In the genomic region with DNA sequence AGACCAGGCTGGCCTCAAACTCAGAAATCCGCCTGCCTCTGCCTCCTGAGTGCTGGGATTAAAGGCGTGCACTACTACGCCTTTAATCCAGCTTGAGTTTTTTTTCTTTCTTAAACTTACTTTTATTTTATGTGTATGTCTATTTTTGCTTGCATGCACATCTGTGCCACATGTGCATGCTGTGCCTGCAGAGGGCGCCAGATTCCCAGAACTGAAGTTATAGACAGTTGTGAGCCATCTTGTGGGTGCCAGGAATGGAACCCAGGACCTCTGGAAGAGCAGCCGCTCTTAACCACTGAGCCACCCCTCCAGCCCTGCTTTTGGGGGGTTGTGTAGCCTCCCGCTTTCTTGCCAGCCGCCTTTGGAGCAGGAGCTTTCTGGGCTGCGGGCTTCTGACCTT, we compare ENCODE assay signal across 20 mouse cellular contexts. TPM values are rescaled to one million over a fixed set of nuclear protein-coding genes. Genes with fewer than 3 reads are reported as not detected.
DNase-seq lines count a peak whose midpoint lies in the region; ATAC-seq and TF ChIP-seq lines count a peak whose summit lies in the region.
"Had no signal": no experiment of that assay in that cellular context is flagged by ENCODE, and none has a peak within 500 bp of the region (broad histone marks: within the 10 kb centered on the region; RNA-seq: fewer than 3 reads in every experiment).

No protein-coding gene starts in this region.

- H3K4me2 ChIP-seq in midbrain, postnatal 0 days (ENCODE audit: low read depth, low read length, poor library complexity, severe bottlenecking), result no peak overlapping the region
- no peak overlapping the region for H3K4me2 ChIP-seq in midbrain, embryonic 15.5 days
- H3K4me2 ChIP-seq: limb, embryonic 15.5 days; midbrain, embryonic 13.5 days; neural tube, embryonic 15.5 days had no signal

- TF ChIP-seq CTCF in kidney, adult 2 months (conservative IDR thresholded peaks at IDR 0.05; ENCODE audit: insufficient read depth, insufficient read length, low read depth, low read length), result peak; percentile 15; the same call in 1 of the 2 replicates
- peak; percentile 38 for TF ChIP-seq CTCF in midbrain, postnatal 0 days (IDR thresholded peaks at IDR 0.05)
- no peak for TF ChIP-seq CTCF in thymus, adult 2 months (IDR thresholded peaks at IDR 0.05; ENCODE audit: borderline replicate concordance, control insufficient read depth, extremely low read depth, insufficient read depth, low read length, poor library complexity)

- H3K36me3 ChIP-seq in kidney, adult 2 months (ENCODE audit: control insufficient read depth, insufficient read depth, low read length), result no peaks in the 10 kb centered on the region
- peaks cover 73% of the 10 kb centered on the region for H3K36me3 ChIP-seq in midbrain, postnatal 0 days (ENCODE audit: insufficient read depth, low read length)
- H3K36me3 ChIP-seq in midbrain, embryonic 15.5 days (replicated peaks), result peaks cover 73% of the 10 kb centered on the region
- no peaks in the 10 kb centered on the region for H3K36me3 ChIP-seq in thymus, adult 2 months (ENCODE audit: control insufficient read depth, insufficient read depth, low read length)

- no peak overlapping the region for H3K4me3 ChIP-seq in kidney, adult 2 months (ENCODE audit: insufficient read depth, low read depth, low read length)
- H3K4me3 ChIP-seq in midbrain, postnatal 0 days (ENCODE audit: low read depth, low read length), result no peak overlapping the region
- no peak overlapping the region for H3K4me3 ChIP-seq in midbrain, embryonic 15.5 days
- no peak overlapping the region for H3K4me3 ChIP-seq in thymus, adult 2 months (ENCODE audit: control insufficient read depth, insufficient read depth, low read length)
- H3K4me3 ChIP-seq: forebrain, embryonic 10.5 days; heart, embryonic 10.5 days; hindbrain, embryonic 10.5 days; limb, embryonic 15.5 days; midbrain, embryonic 13.5 days; neural tube, embryonic 15.5 days had no signal

- H3K9me3 ChIP-seq in midbrain, postnatal 0 days (ENCODE audit: low read length), result no peaks in the 10 kb centered on the region
- H3K9me3 ChIP-seq in midbrain, embryonic 15.5 days, result no peaks in the 10 kb centered on the region
- H3K9me3 ChIP-seq: heart, embryonic 10.5 days; hindbrain, embryonic 10.5 days; midbrain, embryonic 13.5 days; neural tube, embryonic 15.5 days had no signal

- DNase-seq in kidney, adult 2 months, result no peak
- DNase-seq in kidney, postnatal 14 days, result no peak
- no peak for DNase-seq in midbrain, postnatal 0 days (ENCODE audit: low spot score)
- DNase-seq in ZHBTc4 (ENCODE audit: low read depth, low spot score), result peak; percentile 55
- DNase-seq in gastrocnemius, postnatal 10 days, result no peak
- no peak for DNase-seq in thymus, adult 2 months
- DNase-seq: adrenal gland, postnatal 25 days; B cell, adult 2 months; cerebellum, adult 18-20 months; cerebellum, postnatal 36 days; gastrocnemius, postnatal 14 days; lung, postnatal 10 days; thymus, adult 18-20 months had no signal

- no peaks in the 10 kb centered on the region for H3K4me1 ChIP-seq in kidney, adult 2 months (ENCODE audit: control insufficient read depth, insufficient read depth, low read length)
- no peaks in the 10 kb centered on the region for H3K4me1 ChIP-seq in midbrain, postnatal 0 days (ENCODE audit: insufficient read depth, low read length)
- no peaks in the 10 kb centered on the region for H3K4me1 ChIP-seq in midbrain, embryonic 15.5 days
- peaks cover 2% of the 10 kb centered on the region; the same call in 1 of the 2 replicates for H3K4me1 ChIP-seq in thymus, adult 2 months (replicated peaks; ENCODE audit: control insufficient read depth, insufficient read depth, low read length)
- H3K4me1 ChIP-seq: midbrain, embryonic 13.5 days; neural tube, embryonic 15.5 days had no signal

- 91% methylated on average over 8 of the region's 8 CpGs for WGBS in kidney, adult 2 months
- whole genome bisulfite sequencing in midbrain, postnatal 0 days, result 89% methylated on average over 8 of the region's 8 CpGs
- 89% methylated on average over 8 of the region's 8 CpGs for WGBS in midbrain, embryonic 15.5 days
- WGBS in thymus, adult 2 months, result 93% methylated on average over 8 of the region's 8 CpGs

- no peaks in the 10 kb centered on the region for H3K27me3 ChIP-seq in kidney, adult 2 months (replicated peaks; ENCODE audit: control insufficient read depth, insufficient read depth, low read length)
- H3K27me3 ChIP-seq in midbrain, postnatal 0 days (ENCODE audit: insufficient read depth, low read length), result no peaks in the 10 kb centered on the region
- H3K27me3 ChIP-seq in midbrain, embryonic 15.5 days (replicated peaks), result no peaks in the 10 kb centered on the region
- H3K27me3 ChIP-seq in thymus, adult 2 months (ENCODE audit: control insufficient read depth, insufficient read depth, low read length), result no peaks in the 10 kb centered on the region
- H3K27me3 ChIP-seq: limb, embryonic 15.5 days; midbrain, embryonic 13.5 days; neural tube, embryonic 15.5 days had no signal

- H3K27ac ChIP-seq in kidney, adult 2 months (ENCODE audit: insufficient read depth, low read depth, low read length), result no peak overlapping the region
- H3K27ac ChIP-seq in midbrain, postnatal 0 days (ENCODE audit: low read depth, low read length), result no peak overlapping the region
- no peak overlapping the region for H3K27ac ChIP-seq in midbrain, embryonic 15.5 days
- H3K27ac ChIP-seq in thymus, adult 2 months (ENCODE audit: control insufficient read depth, insufficient read depth, low read length), result no peak overlapping the region
- H3K27ac ChIP-seq: forebrain, embryonic 10.5 days; heart, embryonic 10.5 days; hindbrain, embryonic 10.5 days; limb, embryonic 15.5 days; midbrain, embryonic 13.5 days; neural tube, embryonic 15.5 days had no signal

- TF ChIP-seq POLR2A in kidney, adult 2 months (IDR thresholded peaks at IDR 0.05; ENCODE audit: low read depth, low read length), result no peak
- TF ChIP-seq POLR2A in thymus, adult 2 months (IDR thresholded peaks at IDR 0.05; ENCODE audit: control insufficient read depth, extremely low read depth, insufficient read depth, low read length, poor library complexity), result no peak

- no peak for ATAC-seq in midbrain, postnatal 0 days (ENCODE audit: low FRiP score)
- no peak for ATAC-seq in midbrain, embryonic 15.5 days (replicated peaks)
- ATAC-seq: midbrain, embryonic 13.5 days had no signal

- H3K9ac ChIP-seq in midbrain, postnatal 0 days (replicated peaks; ENCODE audit: low read length, poor library complexity, severe bottlenecking), result no peak overlapping the region
- H3K9ac ChIP-seq in midbrain, embryonic 15.5 days, result no peak overlapping the region
- H3K9ac ChIP-seq: limb, embryonic 15.5 days; midbrain, embryonic 13.5 days; neural tube, embryonic 15.5 days had no signal

RNA-seq across cellular contexts. Expression of gene Numbl, which starts 13.2 kb away (rescaled TPM):
- 6.0 and 7.9 TPM in 2 replicates for polyA plus RNA-seq in kidney, adult 2 months (2012; rRNA removed)
- 111 and 147 TPM in 2 replicates for total RNA-seq in midbrain, postnatal 0 days (2014; rRNA removed)
- polyA plus RNA-seq in midbrain, postnatal 0 days (2015; fragmentation: Nextera tagmentation; extraction: Ambion mirVana), result 59.8 and 60.9 TPM in 2 replicates
- polyA plus RNA-seq in midbrain, embryonic 15.5 days (2015; fragmentation: Nextera tagmentation; extraction: Ambion mirVana), result 58.7 and 66.3 TPM in 2 replicates
- 10 to 100 TPM; 14.7 to 17.0 TPM for total RNA-seq in gastrocnemius, postnatal 10 days (2021)
- polyA plus RNA-seq in thymus, adult 2 months (2012; rRNA removed), result 10.3 and 10.7 TPM in 2 replicates

RNA-seq across cellular contexts. Expression of gene Coq8b, which starts 38.6 kb away (rescaled TPM):
- 43.1 and 50.3 TPM in 2 replicates for polyA plus RNA-seq in kidney, adult 2 months (2012; rRNA removed)
- 24.8 and 26.0 TPM in 2 replicates for total RNA-seq in midbrain, postnatal 0 days (2014; rRNA removed)
- 15.1 and 16.7 TPM in 2 replicates for polyA plus RNA-seq in midbrain, postnatal 0 days (2015; fragmentation: Nextera tagmentation; extraction: Ambion mirVana)
- 26.9 and 27.9 TPM in 2 replicates for polyA plus RNA-seq in midbrain, embryonic 15.5 days (2015; fragmentation: Nextera tagmentation; extraction: Ambion mirVana)
- total RNA-seq in gastrocnemius, postnatal 10 days (2021), result 1 to 10 TPM; 4.2 to 6.4 TPM
- 53.1 and 57.8 TPM in 2 replicates for polyA plus RNA-seq in thymus, adult 2 months (2012; rRNA removed)

RNA-seq across cellular contexts. Expression of gene Itpkc, which starts 43.0 kb away (rescaled TPM):
- polyA plus RNA-seq in kidney, adult 2 months (2012; rRNA removed), result 6.8 and 7.0 TPM in 2 replicates
- total RNA-seq in midbrain, postnatal 0 days (2014; rRNA removed), result 15.3 and 17.3 TPM in 2 replicates
- 4.7 and 5.4 TPM in 2 replicates for polyA plus RNA-seq in midbrain, postnatal 0 days (2015; fragmentation: Nextera tagmentation; extraction: Ambion mirVana)
- polyA plus RNA-seq in midbrain, embryonic 15.5 days (2015; fragmentation: Nextera tagmentation; extraction: Ambion mirVana), result 8.5 and 8.7 TPM in 2 replicates
- 1 to 10 TPM; 4.3 to 6.3 TPM for total RNA-seq in gastrocnemius, postnatal 10 days (2021)
- 12.2 and 12.4 TPM in 2 replicates for polyA plus RNA-seq in thymus, adult 2 months (2012; rRNA removed)
